18 mouse cellular contexts compared by ENCODE assay signal in the genomic region with DNA sequence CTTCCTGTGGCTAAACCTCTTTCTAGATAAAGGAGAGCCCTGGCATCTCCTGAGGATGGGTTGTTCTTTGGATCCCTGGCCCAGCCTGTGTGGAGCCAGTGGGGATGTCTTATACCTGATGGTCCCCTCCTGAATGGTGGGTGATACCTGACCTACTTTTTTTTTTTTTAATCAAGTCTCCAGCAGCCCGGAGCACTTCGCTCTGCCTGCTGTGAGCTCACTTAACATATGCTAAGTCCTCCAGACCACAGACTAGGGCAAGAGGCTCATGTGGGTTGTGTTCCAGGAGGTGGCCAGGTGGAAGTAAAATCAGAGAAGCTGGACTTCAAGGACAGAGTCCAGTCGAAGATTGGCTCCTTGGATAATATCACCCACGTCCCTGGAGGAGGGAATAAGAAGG.
"Had no signal": no experiment of that assay in that cellular context is flagged by ENCODE, and none has a peak within 500 bp of the region (broad histone marks: within the 10 kb centered on the region; RNA-seq: fewer than 3 reads in every experiment).

No protein-coding gene starts in this region.

- H3K4me3 ChIP-seq: lung, embryonic 15.5 days; megakaryocyte, embryonic 14.5 days; midbrain, embryonic 13.5 days; midbrain, embryonic 15.5 days; neural tube, embryonic 12.5 days; stomach, embryonic 15.5 days had no signal

- H3K27ac ChIP-seq: lung, embryonic 15.5 days; macrophage; midbrain, embryonic 13.5 days; midbrain, embryonic 15.5 days; neural tube, embryonic 12.5 days; stomach, embryonic 15.5 days; stomach, postnatal 0 days had no signal

- H3K9me3 ChIP-seq: lung, embryonic 15.5 days; midbrain, embryonic 13.5 days; midbrain, embryonic 15.5 days; neural tube, embryonic 12.5 days; stomach, embryonic 15.5 days had no signal

- H3K27me3 ChIP-seq: lung, embryonic 15.5 days; midbrain, embryonic 13.5 days; midbrain, embryonic 15.5 days; neural tube, embryonic 12.5 days; stomach, embryonic 15.5 days had no signal

- H3K4me2 ChIP-seq: lung, embryonic 15.5 days; midbrain, embryonic 11.5 days; midbrain, embryonic 13.5 days; midbrain, embryonic 15.5 days; neural tube, embryonic 12.5 days; stomach, embryonic 15.5 days had no signal

- ATAC-seq: liver, postnatal 0 days; lung, postnatal 0 days; midbrain, embryonic 13.5 days; midbrain, embryonic 15.5 days had no signal

- H3K9ac ChIP-seq: liver, postnatal 0 days; lung, embryonic 15.5 days; midbrain, embryonic 13.5 days; midbrain, embryonic 15.5 days; neural tube, embryonic 12.5 days; stomach, embryonic 15.5 days had no signal

- DNase-seq: liver, postnatal 0 days; lung, adult 2 months; lung, postnatal 14 days; lung, postnatal 36 days; right cerebral cortex, postnatal 14 days; thymus, adult 2 months; thymus, postnatal 25 days; thymus, postnatal 4 days had no signal

- H3K36me3 ChIP-seq: lung, embryonic 15.5 days; neural tube, embryonic 12.5 days; stomach, embryonic 15.5 days had no signal
